Mouse (Mus musculus) thymus, adult 2 months (tissue): Measurements from ENCODE around the gene Tceanc2.

Experiments
- CTCF ChIP-seq: fragments of 200-500 bp; IDR thresholded peaks from 2 replicates; pipeline ENCODE4 v1.5.1; 2012; ENCODE audit warnings: mild to moderate bottlenecking, control low read depth, low read length, moderate library complexity, borderline replicate concordance; ENCODE audit not compliant: control insufficient read depth, poor library complexity, insufficient read depth; ENCODE audit errors: extremely low read depth
- POLR2A ChIP-seq: fragments of 200-500 bp; IDR thresholded peaks from 2 replicates; pipeline ENCODE4 v1.6.1; 2012; ENCODE audit warnings: mild to moderate bottlenecking, low read length, control low read depth, moderate library complexity; ENCODE audit not compliant: control insufficient read depth, poor library complexity, insufficient read depth; ENCODE audit errors: extremely low read depth

DNA sequence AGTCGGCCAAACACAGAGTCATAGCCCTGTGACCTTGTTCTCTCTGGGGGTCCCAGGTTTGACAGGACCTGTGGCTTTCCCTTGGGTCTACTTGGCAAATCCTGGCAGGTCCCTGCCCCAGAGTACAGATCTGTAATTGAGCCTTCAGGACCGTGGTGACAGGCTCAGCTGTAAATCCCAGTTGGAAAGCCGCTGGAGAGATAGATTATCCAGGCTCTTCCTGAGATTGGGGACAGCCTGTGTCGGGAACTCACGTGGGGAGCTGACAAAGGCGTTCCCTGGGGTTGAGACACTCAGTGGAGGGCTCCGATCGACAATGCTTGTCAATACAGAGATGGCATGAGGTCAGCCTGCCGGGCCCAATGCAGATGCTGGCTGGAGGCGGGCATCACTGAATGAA, 52.5 kb downstream of the Tceanc2 start:
- no peak for TF ChIP-seq CTCF
- no peak for TF ChIP-seq POLR2A
